Mouse (Mus musculus) thymus, adult 18-20 months (tissue): ENCODE data around the gene Rassf2.
A peak's percentile ranks its signal among the peaks of the same experiment; 100 is the strongest.

Experiments
- DNase-seq, 2 experiments: peaks; one replicate each; pipeline ENCODE4 v3.0.0; 2022; ENCODE audit warnings: mixed read lengths in 2 of 2

Rassf2 gene

DNA sequence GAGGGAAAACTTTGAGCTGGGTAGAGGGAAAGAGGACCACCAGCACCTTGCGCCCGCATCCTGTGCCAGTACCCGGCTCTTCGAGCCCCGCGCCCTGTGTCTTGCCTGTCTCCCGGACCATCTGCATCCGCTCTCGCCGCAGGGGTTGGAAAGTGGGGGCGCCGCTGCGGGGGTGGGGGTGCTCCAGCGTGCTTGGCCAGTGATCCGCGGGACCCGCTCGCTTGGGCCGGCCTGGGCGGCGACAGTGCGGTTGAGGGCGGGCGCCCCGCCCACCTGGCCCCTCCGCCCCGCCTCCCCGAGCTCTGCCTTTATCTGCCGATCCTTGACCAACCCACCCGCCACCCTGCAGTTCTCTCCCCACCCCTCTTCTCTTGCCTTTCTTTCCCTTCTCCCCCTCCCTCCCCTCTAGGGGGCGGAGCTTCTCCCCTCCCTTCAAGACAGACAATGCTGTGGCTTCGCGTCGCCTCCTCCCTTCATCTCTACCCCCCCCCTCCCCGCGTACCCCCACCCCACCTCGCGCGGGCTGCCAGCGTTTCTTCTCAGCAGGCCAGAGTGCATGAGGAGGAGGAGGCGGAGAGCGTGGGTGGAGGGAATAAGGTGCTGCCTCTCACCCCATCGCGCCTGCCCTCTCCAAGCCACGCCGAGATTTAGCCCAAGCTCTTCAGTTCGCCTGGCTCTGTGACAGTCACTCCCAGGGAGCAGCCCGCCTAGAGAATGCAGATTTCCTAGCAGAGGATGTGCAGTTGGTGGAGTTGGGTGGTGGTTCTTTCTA is at the start of gene Rassf2:
Rassf2 (minus strand) TSS at position 613 of the 772 bp plus-strand sequence.
- peak; percentile 84 to 94 for DNase-seq

DNA sequence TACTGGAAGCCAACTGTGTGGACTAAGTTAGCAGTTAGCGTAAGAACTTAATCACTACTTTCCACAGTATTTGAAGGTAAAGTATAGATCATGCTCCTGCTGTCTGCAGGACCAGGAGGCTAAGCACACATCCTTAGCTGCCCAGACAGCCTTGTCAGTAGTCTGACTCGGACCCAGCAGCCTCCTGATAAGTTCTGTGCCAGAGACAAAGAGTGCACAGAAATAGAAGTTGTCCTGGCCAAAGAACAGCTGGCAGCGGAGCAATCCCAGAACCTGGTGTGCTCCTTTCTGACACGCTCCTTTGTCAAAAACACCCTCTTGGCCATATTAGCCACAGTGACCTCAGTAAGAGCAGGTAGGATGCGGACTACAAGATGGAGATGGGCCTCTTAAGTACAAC is 49.1 kb upstream of the Rassf2 start:
- no peak for DNase-seq

DNA sequence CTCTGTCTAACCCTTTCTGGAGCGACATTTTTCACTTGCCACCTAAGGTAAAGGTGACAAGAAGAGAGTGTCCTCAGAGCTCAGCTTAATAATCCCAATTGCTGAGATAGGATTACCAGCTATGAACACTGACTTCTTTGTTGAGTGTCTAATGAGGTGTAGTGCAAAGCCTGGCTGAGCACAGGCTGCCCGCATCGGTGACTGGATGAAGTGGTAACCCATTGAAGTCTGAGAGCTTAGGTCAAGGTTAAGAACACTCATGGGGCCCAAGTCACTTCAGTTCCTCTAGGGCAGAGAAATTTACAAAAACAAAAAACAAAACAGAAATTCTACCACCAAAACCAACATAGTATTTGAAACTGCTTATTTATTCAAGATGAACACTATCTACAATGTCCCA is 43.0 kb upstream of the Rassf2 start:
- DNase-seq, result no peak

DNA sequence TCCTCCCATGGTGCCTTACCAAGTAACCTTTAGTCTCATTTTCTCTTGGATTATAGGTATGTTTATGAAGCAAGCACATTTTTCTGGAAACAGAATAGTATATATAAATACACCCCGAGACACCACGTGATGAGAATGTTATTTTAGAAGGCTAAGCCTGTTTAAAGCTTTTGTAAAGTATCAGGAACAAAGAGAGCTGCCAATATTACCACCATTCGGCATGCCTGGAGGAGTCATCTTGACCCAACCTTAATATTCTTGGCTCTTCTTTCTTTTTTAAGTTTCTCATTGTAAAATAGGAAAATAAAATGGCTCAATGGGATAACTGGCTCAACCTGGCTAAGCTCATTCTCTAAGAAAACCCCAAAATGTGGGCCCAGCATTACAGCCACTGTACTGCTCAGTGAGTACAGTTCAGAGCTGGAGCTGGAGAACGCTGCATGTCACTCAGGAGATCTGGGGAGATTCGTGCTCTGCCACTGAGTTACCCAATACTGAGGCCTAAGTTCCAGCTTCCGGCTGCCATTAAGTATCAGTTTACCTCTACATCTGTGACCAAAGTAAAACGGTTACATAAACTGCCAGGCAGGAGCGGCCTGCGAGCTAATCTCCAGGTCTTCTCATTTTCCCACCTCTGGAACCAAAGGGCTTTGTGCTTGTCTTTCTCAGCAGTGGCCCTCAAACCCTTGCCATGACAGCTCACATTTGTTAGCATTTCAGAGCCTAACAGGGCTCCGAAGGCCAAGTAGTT is 40.1 kb upstream of the Rassf2 start:
- DNase-seq, result no peak

DNA sequence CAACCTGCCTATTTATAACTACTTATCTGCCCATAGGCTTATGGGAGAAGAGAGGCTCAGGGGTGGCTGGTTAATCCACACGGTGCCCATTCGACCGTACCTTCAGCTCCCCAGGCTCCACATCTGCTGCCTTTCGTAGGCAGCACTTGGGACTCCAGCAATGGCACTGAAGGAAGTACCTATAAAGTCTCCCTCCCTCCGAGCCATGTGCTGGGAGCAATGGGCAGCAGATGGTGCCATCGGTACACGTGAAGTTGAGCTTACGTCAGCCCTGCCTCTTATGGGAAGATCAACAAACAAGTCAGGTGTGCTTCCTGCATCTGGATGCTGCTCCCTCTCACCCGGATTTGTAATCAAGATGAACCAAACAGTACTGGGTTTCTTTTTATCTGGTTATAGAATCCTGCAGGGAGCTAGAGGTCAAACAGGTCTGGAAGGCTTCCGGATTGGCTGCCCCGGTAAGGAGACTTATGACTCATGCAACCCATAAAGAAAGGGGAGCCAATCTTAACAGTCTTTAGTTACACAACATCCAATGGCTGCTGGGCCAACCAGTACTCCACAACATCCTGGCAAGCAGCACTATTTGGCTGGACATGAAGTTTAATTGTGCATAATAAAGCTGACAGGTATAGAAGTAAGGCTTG is 34.2 kb upstream of the Rassf2 start:
- DNase-seq, result no peak

GRCm38 (mm10) chr2:132063776-132064175 is 33.7 kb upstream of the Rassf2 start:
- DNase-seq, result no peak

GRCm38 (mm10) chr2:132061884-132062283 is 31.8 kb upstream of the Rassf2 start:
- DNase-seq, result no peak

GRCm38 (mm10) chr2:132059919-132060318 is 29.9 kb upstream of the Rassf2 start:
- peak in 1 of 2 experiments; percentile 10 for DNase-seq

- DNase-seq, result no peak
Measured at GRCm38 (mm10) chr2:132055349-132055753, 25.3 kb upstream of the Rassf2 start.

GRCm38 (mm10) chr2:132053824-132054223 is 23.8 kb upstream of the Rassf2 start:
- no peak for DNase-seq

DNA sequence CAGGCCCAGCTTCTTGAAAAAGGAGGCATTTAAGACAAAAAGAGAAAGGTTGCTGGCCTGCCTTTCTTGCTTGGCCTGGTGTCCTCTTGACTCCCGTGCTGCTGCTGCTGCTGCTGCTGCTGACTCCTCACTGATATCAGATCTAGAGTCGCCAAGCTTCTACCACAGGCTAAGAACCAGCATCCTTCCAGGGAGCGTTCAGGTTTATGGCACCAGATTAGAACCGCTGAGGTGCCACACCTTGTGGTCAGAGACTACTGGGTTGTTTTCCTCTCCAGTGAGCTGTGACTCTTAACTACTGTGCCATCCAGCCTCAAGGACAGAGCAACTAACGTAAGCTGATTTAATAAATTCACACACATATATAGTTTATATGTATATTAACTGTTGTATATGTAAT is 21.7 kb upstream of the Rassf2 start:
- no peak for DNase-seq

DNA sequence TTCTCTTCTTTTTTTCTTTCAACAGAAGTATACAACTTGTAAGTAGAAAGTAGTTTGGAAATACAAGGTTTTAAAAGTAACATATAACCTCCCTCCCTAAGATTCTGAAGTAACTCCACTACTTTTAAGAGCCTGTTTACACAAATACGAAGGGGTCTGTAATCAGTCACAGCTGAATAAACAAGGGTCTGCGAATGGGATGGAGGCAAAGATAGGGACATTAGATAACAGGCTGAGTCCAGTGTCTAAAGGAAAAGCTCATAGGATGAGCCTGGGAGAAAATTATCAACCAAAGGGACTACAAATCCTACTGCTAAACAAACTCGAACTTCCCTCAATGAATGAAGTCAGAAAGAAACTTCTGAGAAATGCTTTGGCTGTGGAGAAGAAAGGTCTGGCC is 19.9 kb upstream of the Rassf2 start:
- DNase-seq, result no peak

DNA sequence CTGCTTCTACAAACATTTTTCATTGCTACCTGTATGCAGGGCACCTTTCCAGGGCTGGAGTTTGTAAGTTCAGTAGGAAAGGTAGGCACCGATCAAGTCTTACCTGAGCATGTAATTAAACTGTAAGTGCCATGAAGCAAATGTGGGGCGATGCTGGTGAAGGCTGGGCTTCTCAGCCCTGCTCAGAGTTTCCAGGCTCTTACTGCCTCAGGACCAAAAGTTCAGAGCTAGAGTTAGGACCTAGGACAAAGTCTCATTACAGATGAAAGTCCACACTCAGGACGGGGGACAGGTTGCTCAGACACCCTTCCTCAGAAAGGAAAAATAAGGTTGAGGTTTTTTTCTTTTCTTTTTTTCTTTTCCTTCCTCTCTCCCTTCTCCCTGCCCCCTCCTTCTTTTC is 19.4 kb upstream of the Rassf2 start:
- no peak for DNase-seq

DNA sequence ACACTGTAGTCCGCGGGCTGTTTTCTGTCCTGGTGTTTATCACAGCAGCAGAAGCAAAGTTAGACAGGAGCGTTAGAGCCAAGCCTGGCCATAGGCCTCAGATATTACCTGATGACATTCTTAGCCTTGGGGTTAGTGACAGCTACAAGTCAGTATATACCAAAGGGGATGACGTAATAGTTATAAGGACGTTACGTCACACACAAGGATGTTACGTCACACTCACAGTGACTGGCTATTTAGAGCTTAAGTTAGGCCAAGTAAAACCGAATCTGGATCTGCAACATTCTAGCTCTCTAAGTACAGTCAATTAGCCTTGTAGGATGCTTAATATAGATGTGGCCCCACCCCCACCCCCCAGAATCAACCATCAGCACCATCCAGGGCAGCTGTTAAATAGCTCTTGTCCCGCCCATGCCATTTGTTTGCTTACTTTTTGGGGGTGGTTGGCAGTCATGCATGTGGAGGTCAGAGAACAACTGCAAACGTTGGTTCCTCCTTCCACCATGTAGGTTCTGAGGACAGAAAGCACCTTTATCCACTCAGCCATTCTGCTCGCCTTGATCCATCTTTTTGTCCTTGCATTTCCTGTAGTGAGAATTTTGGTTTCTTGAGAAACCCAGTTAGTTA is 18.2 kb upstream of the Rassf2 start:
- no peak for DNase-seq

DNA sequence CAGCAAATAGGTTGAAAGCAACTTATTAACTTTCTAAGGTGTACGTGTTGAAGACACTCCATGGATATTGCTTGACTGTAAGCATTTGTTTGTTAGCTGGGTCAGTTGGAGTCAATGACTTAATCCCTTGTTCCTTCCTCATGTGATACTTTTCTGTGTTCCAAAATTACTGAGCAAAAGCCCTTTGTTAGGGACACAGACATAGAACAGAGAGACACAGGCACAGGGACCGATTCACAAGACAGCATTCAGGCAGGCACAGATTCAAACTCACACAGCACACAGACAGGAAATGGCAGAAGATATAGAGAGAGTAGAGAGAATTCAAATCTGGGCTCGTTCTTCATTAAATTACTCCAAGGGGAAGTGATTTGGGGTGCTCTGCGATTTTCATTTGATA is 17.3 kb upstream of the Rassf2 start:
- no peak for DNase-seq

DNA sequence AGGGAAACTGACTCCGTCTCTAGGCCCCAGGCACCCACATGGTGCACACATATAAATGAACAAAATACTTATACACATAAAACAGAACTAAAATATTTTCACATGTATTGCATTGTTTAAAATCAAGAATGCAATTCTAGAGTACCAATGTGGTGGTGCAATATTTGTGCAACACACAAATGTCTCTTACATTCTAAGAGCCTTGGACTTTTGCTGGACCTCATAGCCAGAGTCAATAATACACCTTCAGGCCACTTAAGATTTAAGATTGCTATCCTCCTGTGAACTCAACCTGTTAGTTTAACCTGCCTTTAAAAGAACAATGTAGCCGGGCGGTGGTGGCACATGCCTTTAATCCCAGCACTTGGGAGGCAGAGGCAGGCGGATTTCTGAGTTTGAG is 16.6 kb upstream of the Rassf2 start:
- no peak for DNase-seq

GRCm38 (mm10) chr2:132044320-132045274 is 14.5 kb upstream of the Rassf2 start:
- no peak for DNase-seq

GRCm38 (mm10) chr2:132043101-132043621 is 13.1 kb upstream of the Rassf2 start:
- DNase-seq, result no peak

GRCm38 (mm10) chr2:132039894-132040293 is 9.8 kb upstream of the Rassf2 start:
- no peak for DNase-seq

GRCm38 (mm10) chr2:132036326-132036725 is 6.3 kb upstream of the Rassf2 start:
- no peak for DNase-seq

DNA sequence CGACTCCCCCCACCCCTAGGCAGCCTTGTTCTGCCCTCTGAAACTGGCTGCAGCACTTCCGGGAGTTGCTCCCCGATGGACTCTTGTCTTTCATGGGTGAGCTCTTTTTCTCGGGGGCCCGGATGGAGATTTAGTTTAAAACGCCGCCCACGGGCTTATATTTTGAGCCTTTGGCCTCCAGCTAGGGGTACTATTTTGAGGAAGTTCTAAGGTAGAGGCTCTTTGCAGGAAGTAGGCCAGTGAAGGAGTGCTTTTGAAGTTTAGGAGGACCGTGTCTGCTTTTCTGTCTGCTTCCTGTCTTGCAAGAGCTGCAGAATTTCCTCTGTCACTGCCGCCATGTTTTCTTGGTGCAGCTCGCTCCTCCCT is 5.4 kb upstream of the Rassf2 start:
- DNase-seq, result peak in 1 of 2 experiments; percentile 64
